8 mouse cellular contexts compared by ENCODE assay signal in the genomic region with DNA sequence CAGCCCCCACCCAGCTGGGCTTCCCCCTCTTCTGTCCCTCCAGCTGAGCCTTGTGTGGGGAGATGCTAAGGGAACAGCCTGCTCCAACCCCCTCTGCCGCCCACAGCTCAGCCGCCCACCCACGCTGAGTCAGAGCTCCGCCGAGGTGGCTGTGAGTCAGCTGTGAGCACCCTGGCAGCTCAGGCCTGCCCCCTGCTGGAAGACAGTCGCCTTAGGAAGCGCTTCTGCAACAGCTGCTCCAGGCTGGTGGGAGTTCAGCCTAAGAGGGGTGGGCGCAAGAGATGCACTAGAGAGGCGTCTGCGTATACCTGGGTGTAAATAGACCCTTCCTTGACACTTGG. TPM values are rescaled to one million over a fixed set of nuclear protein-coding genes. Genes with fewer than 3 reads are reported as not detected.
A peak's percentile ranks its signal among the peaks of the same experiment; 100 is the strongest.
DNase-seq lines count a peak whose midpoint lies in the region; ATAC-seq lines count a peak whose summit lies in the region.

No protein-coding gene starts in this region.

- 16% methylated on average over 10 of the region's 10 CpGs for WGBS in hindbrain, embryonic 14.5 days

- H3K4me1 ChIP-seq in hindbrain, embryonic 14.5 days (replicated peaks; ENCODE audit: control insufficient read depth, insufficient read depth, low read length), result peaks cover 22% of the 10 kb centered on the region

- DNase-seq in NIH3T3 (ENCODE audit: low read depth), result peak; percentile 97
- peak; percentile 88 to 95 for DNase-seq in cerebellum, postnatal 14 days
- peak; percentile 94 to 97 for DNase-seq in frontal cortex, postnatal 25 days (ENCODE audit: low spot score in 2 of 2)
- peak; percentile 89 for DNase-seq in hindbrain, embryonic 14.5 days (ENCODE audit: low spot score)
- peak; percentile 92 to 95 for DNase-seq in layer of hippocampus, postnatal 36 days
- DNase-seq in right cerebral cortex, adult 18-20 months, result peak; percentile 96
- peak; percentile 91 for DNase-seq in urinary bladder, adult 2 months (ENCODE audit: low spot score)

- peak; percentile 72 for ATAC-seq in hindbrain, embryonic 14.5 days (ENCODE audit: low FRiP score)
- ATAC-seq in megakaryocyte, adult 5-6 weeks (ENCODE audit: poor library complexity, severe bottlenecking), result peak; percentile 89

- H3K4me3 ChIP-seq in hindbrain, embryonic 14.5 days (replicated peaks; ENCODE audit: low read length), result no peak overlapping the region

- no peaks in the 10 kb centered on the region for H3K27me3 ChIP-seq in hindbrain, embryonic 14.5 days (ENCODE audit: control insufficient read depth, insufficient read depth, low read length)

- H3K36me3 ChIP-seq in hindbrain, embryonic 14.5 days (replicated peaks; ENCODE audit: control insufficient read depth, insufficient read depth), result no peaks in the 10 kb centered on the region

- H3K4me2 ChIP-seq in hindbrain, embryonic 14.5 days (replicated peaks), result no peak overlapping the region; the same call in 1 of the 2 replicates

- no peaks in the 10 kb centered on the region for H3K9me3 ChIP-seq in hindbrain, embryonic 14.5 days (ENCODE audit: control insufficient read depth, low read length)

- H3K27ac ChIP-seq in hindbrain, embryonic 14.5 days, result no peak overlapping the region; the same call in 1 of the 2 replicates

- no peak overlapping the region for H3K9ac ChIP-seq in hindbrain, embryonic 14.5 days

RNA-seq across cellular contexts. Expression of a gene that starts 48.7 kb away (rescaled TPM):
- polyA plus RNA-seq in hindbrain, embryonic 14.5 days (2014; fragmentation: Nextera tagmentation; extraction: Ambion mirVana), result 13.7 and 14.4 TPM in 2 replicates
- 100 to 1,000 TPM; 246 to 257 TPM for total RNA-seq in layer of hippocampus, postnatal 36 days (2021)
- 6.2 TPM in 2 replicates for total RNA-seq in megakaryocyte, adult 5-6 weeks (2015)
- 6.2 and 6.9 TPM in 2 replicates for total RNA-seq in megakaryocyte, adult 5-6 weeks (2017)
- 35.1 and 39.0 TPM in 2 replicates for polyA plus RNA-seq in urinary bladder, adult 2 months (2012; rRNA removed)

RNA-seq across cellular contexts. Expression of a gene that starts 55.7 kb away (rescaled TPM):
- 45.3 and 49.1 TPM in 2 replicates for polyA plus RNA-seq in hindbrain, embryonic 14.5 days (2014; fragmentation: Nextera tagmentation; extraction: Ambion mirVana)
- total RNA-seq in layer of hippocampus, postnatal 36 days (2021), result 100 to 1,000 TPM; 213 to 224 TPM
- 3.4 and 5.7 TPM in 2 replicates for total RNA-seq in megakaryocyte, adult 5-6 weeks (2015)
- 4.4 and 5.2 TPM in 2 replicates for total RNA-seq in megakaryocyte, adult 5-6 weeks (2017)
- polyA plus RNA-seq in urinary bladder, adult 2 months (2012; rRNA removed), result 15.2 and 15.3 TPM in 2 replicates

Comparison
In these comparisons a context has a peak if more than half of its experiments do, and no peak if none do; other contexts are left out.
1. RNA of a gene that starts 48.7 kb away (total RNA-seq): 246 to 257 TPM in layer of hippocampus, postnatal 36 days; 6.2 to 6.9 TPM in megakaryocyte, adult 5-6 weeks; every median in the first group is over 10 times any median in the second.
2. RNA of a gene that starts 55.7 kb away (total RNA-seq): 213 to 224 TPM in layer of hippocampus, postnatal 36 days; 3.4 to 5.7 TPM in megakaryocyte, adult 5-6 weeks; every median in the first group is over 10 times any median in the second.
3. Peak in every context shown above with its lines, with median percentiles within 50 percentile points of each other: DNase-seq.